Mouse (Mus musculus): ENCODE results near the gene Pskh1. TPM values are rescaled to one million over a fixed set of nuclear protein-coding genes. Genes with fewer than 3 reads are reported as not detected.

The Pskh1 gene
- total RNA-seq, 2 experiments from 2014 or later, result 15.1 to 17.2 TPM

Small RNA genes lying within 50 kb of the gene (microRNA-seq; reads per million reads assigned to microRNA genes)
- gene Mir7074 (ENCODE audit: borderline number of aligned reads in 2 of 2), result 0 reads per million in 2 experiments

Other genes with a start within 250 kb of the Pskh1 start
- gene Carmil2, start 214.2 kb upstream of the Pskh1 start, total RNA-seq (2021), result under 1 TPM; 0.27 to 0.31 TPM
- gene Acd, start 199.3 kb upstream of the Pskh1 start, total RNA-seq (2021), result 10 to 100 TPM; 11.7 to 12.3 TPM
- 1 to 10 TPM; 7.7 to 8.5 TPM for gene Pard6a, start 199.3 kb upstream of the Pskh1 start, total RNA-seq (2021)
- not detected for gene 4933405L10Rik, start 192.8 kb upstream of the Pskh1 start, total RNA-seq (2021)
- gene Enkd1, start 192.2 kb upstream of the Pskh1 start, total RNA-seq (2021), result 1 to 10 TPM; 1.3 to 2.2 TPM
- gene Gfod2, start 141.8 kb upstream of the Pskh1 start, total RNA-seq (2021), result 1 to 10 TPM; 4.0 to 4.1 TPM
- gene Ranbp10, start 73.1 kb upstream of the Pskh1 start, total RNA-seq (2021), result 10 to 100 TPM; 19.8 TPM
- gene Tsnaxip1, start 72.7 kb upstream of the Pskh1 start, total RNA-seq (2021), result not detected
- 1 to 10 TPM; 2.0 to 2.6 TPM for gene Cenpt, start 47.2 kb upstream of the Pskh1 start, total RNA-seq (2021)
- gene Thap11, start 45.3 kb upstream of the Pskh1 start, total RNA-seq (2021), result 10 to 100 TPM; 26.5 to 28.3 TPM
- gene Nutf2, start 39.9 kb upstream of the Pskh1 start, total RNA-seq (2021), result 10 to 100 TPM; 33.0 to 42.4 TPM
- 10 to 100 TPM; 24.2 to 26.3 TPM for gene Edc4, start 19.6 kb upstream of the Pskh1 start, total RNA-seq (2021)
- gene Nrn1l, start 6.9 kb upstream of the Pskh1 start, total RNA-seq (2021), result 1 to 10 TPM in 1 of 2 experiments, under 1 TPM in 1; 0.49 to 1.1 TPM
- under 1 TPM in 1 of 2 experiments, not detected in 1; 0.43 TPM for gene Ctrl, start 33.4 kb downstream of the Pskh1 start, total RNA-seq (2021)
- 10 to 100 TPM; 63.6 to 72.7 TPM for gene Psmb10, start 38.0 kb downstream of the Pskh1 start, total RNA-seq (2021)
- 1 to 10 TPM; 1.0 to 1.1 TPM for gene Lcat, start 42.9 kb downstream of the Pskh1 start, total RNA-seq (2021)
- 10 to 100 TPM; 48.0 to 50.3 TPM for gene Slc12a4, start 65.7 kb downstream of the Pskh1 start, total RNA-seq (2021)
- not detected for gene Dpep3, start 79.0 kb downstream of the Pskh1 start, total RNA-seq (2021)
- 1 to 10 TPM; 7.4 to 7.6 TPM for gene Dus2, start 90.9 kb downstream of the Pskh1 start, total RNA-seq (2021)
- not detected for gene Dpep2nb, start 105.5 kb downstream of the Pskh1 start, total RNA-seq (2021)
- 10 to 100 TPM; 10.5 to 11.8 TPM for gene Ddx28, start 111.4 kb downstream of the Pskh1 start, total RNA-seq (2021)
- gene Nfatc3, start 158.4 kb downstream of the Pskh1 start, total RNA-seq (2021), result 10 to 100 TPM; 20.1 to 20.7 TPM
- under 1 TPM; 0.31 to 0.46 TPM for gene Esrp2, start 236.5 kb downstream of the Pskh1 start, total RNA-seq (2021)
- gene Pla2g15, start 250.0 kb downstream of the Pskh1 start, total RNA-seq (2021), result 1 to 10 TPM; 9.3 to 9.9 TPM